Mouse (Mus musculus) lung, postnatal 14 days (tissue): ENCODE measurements at regions not wholly inside any gene's neighbourhood (a gene's known extent, or its start where the extent isn't known, plus 50 kb on each side); places are given as distances from the start of the nearest gene placed in this dataset.
"Not testable (repeated sequence)": the region's sequence is repeated elsewhere in the genome, so short reads cannot be mapped to it uniquely, and the experiment has no call there.

ENCODE experiments used
- DNase-seq: peaks from one replicate; pipeline ENCODE4 v3.0.0; 2021

- DNase-seq: no peak
Observed at GRCm38 (mm10) chr9:88240740-88241139, 86.3 kb upstream of the Nt5e start.

GRCm38 (mm10) chr9:88241203-88241995 lies 85.6 kb upstream of the Nt5e start:
- peak; percentile 79 for DNase-seq

GRCm38 (mm10) chr9:88242530-88242929 lies 84.5 kb upstream of the Nt5e start:
- peak; percentile 32 for DNase-seq

GRCm38 (mm10) chr9:88244492-88244891 lies 82.5 kb upstream of the Nt5e start:
- DNase-seq: no peak

- DNase-seq: no peak
Observed at GRCm38 (mm10) chr9:88255948-88256347, 71.0 kb upstream of the Nt5e start.

GRCm38 (mm10) chr9:88259627-88260026 lies 67.4 kb upstream of the Nt5e start:
- peak; percentile 8 for DNase-seq

- DNase-seq: no peak
Observed at GRCm38 (mm10) chr9:88260072-88260635, 66.8 kb upstream of the Nt5e start.

- DNase-seq: no peak
Observed at GRCm38 (mm10) chr9:88262461-88262860, 64.5 kb upstream of the Nt5e start.

- DNase-seq: not testable (repeated sequence)
Observed at GRCm38 (mm10) chr9:88266346-88266745, 60.7 kb upstream of the Nt5e start.

- DNase-seq: no peak
Observed at GRCm38 (mm10) chr9:88268811-88269210, 58.2 kb upstream of the Nt5e start.

GRCm38 (mm10) chr9:88269216-88269615 lies 57.8 kb upstream of the Nt5e start:
- no peak for DNase-seq

- DNase-seq: no peak
Observed at GRCm38 (mm10) chr9:88270836-88271235, 56.2 kb upstream of the Nt5e start.

- peak; percentile 6 for DNase-seq
Observed at GRCm38 (mm10) chr9:88273304-88273703, 53.7 kb upstream of the Nt5e start.

- DNase-seq: peak; percentile 55
Observed at GRCm38 (mm10) chr9:88274040-88274439, 53.0 kb upstream of the Nt5e start.

- no peak for DNase-seq
Observed at GRCm38 (mm10) chr9:88274681-88275336, 52.2 kb upstream of the Nt5e start.

GRCm38 (mm10) chr9:88276023-88276568 lies 50.9 kb upstream of the Nt5e start:
- DNase-seq: no peak

- DNase-seq: no peak
Observed at GRCm38 (mm10) chr9:88277031-88277430, 50.0 kb upstream of the Nt5e start.
